In the genomic region with DNA sequence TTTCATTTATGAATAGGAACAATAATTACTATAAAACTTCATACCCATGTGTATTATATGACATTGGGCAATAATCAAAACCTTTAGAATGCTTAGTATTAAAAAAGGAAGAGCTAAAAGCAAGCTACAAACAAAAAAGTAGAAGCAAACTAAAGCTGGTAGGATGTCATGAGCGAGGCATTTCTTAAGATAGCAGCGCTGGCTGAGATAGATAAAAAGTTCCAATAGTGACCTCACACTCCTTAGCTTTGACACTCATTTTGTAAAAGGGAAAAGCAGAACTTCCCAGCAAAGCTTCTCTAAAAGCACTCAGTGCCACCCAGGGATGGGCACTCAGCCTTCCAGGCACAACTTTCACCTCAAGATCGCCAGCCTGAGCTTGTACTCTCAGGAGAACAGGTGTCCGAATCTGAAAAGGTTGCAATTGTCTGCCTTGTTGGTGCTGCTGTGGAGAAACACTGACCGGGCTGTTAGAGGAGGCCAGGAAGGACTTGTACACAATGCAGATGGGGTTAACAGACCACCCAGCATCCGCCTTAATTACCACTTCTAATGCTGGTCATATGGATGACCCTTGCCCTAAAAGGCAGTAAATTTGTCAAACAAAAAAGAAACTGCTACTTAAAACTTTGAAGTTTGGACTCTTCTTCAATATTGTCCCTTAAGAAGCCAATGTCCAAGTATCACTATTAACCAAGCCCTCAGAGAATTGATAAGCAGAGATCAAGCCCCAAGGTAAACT, we compare ENCODE assay signal across 21 mouse cellular contexts. TPM values are rescaled to one million over a fixed set of nuclear protein-coding genes. Genes with fewer than 3 reads are reported as not detected.
A peak's percentile ranks its signal among the peaks of the same experiment; 100 is the strongest.
DNase-seq lines count a peak whose midpoint lies in the region; ATAC-seq lines count a peak whose summit lies in the region.
"Had no signal": no experiment of that assay in that cellular context is flagged by ENCODE, and none has a peak within 500 bp of the region (broad histone marks: within the 10 kb centered on the region; RNA-seq: fewer than 3 reads in every experiment).

No protein-coding gene starts in this region.

- no peak overlapping the region for H3K4me3 ChIP-seq in forebrain, embryonic 14.5 days (ENCODE audit: low read depth, low read length)
- H3K4me3 ChIP-seq: embryonic facial prominence, embryonic 10.5 days; forebrain, embryonic 13.5 days; gastrocnemius, adult 2 months; heart, embryonic 13.5 days; hindbrain, embryonic 13.5 days had no signal

- no peaks in the 10 kb centered on the region for H3K27me3 ChIP-seq in forebrain, embryonic 14.5 days (replicated peaks; ENCODE audit: control insufficient read depth, insufficient read depth, low read length)
- H3K27me3 ChIP-seq: CH12.LX; forebrain, embryonic 13.5 days; heart, embryonic 13.5 days; hindbrain, embryonic 13.5 days had no signal

- intact Hi-C loops in heart, postnatal 25 days (cut with DNase I): no loop called here

- H3K9ac ChIP-seq in forebrain, embryonic 14.5 days (ENCODE audit: low read length): no peak overlapping the region
- H3K9ac ChIP-seq: forebrain, embryonic 13.5 days; heart, embryonic 13.5 days; hindbrain, embryonic 13.5 days had no signal

- no peak for ATAC-seq in forebrain, embryonic 14.5 days
- ATAC-seq in CD4-positive, CD25-positive, alpha-beta regulatory T cell, adult 4 months: no peak
- ATAC-seq: forebrain, embryonic 13.5 days; hindbrain, postnatal 0 days; intestine, embryonic 16.5 days had no signal

- no peak overlapping the region for H3K4me2 ChIP-seq in forebrain, embryonic 14.5 days (ENCODE audit: low read length)
- H3K4me2 ChIP-seq: forebrain, embryonic 13.5 days; heart, embryonic 13.5 days; hindbrain, embryonic 13.5 days had no signal

- no peaks in the 10 kb centered on the region for H3K4me1 ChIP-seq in forebrain, embryonic 14.5 days (ENCODE audit: control insufficient read depth, insufficient read depth, low read length)
- H3K4me1 ChIP-seq: forebrain, embryonic 13.5 days; hindbrain, embryonic 13.5 days had no signal

- peak; percentile 72 for DNase-seq in heart, adult 11 months
- no peak for DNase-seq in heart, postnatal 25 days (ENCODE audit: low spot score)
- DNase-seq in MEL-GATA-1-ER (ENCODE audit: extremely low read depth, low read depth): peak; percentile 85
- peak; percentile 10 for DNase-seq in hindlimb bud, embryonic 11.5 days (ENCODE audit: extremely low spot score, low read depth, low spot score)
- no peak for DNase-seq in forebrain, embryonic 14.5 days (ENCODE audit: low spot score)
- no peak for DNase-seq in thymus, postnatal 0 days (ENCODE audit: low spot score)
- DNase-seq: adrenal gland, postnatal 10 days; cerebellum, adult 11-12 months; cerebellum, adult 9-11 months; gastrocnemius, adult 2 months; gastrocnemius, postnatal 25 days; heart, postnatal 4 days had no signal

- WGBS in forebrain, embryonic 14.5 days: 65% methylated on average over 6 of the region's 6 CpGs

- H3K27ac ChIP-seq in forebrain, embryonic 14.5 days (ENCODE audit: low read depth, low read length): no peak overlapping the region
- H3K27ac ChIP-seq: embryonic facial prominence, embryonic 10.5 days; forebrain, embryonic 13.5 days; gastrocnemius, adult 2 months; heart, embryonic 13.5 days; hindbrain, embryonic 13.5 days; hindbrain, postnatal 0 days had no signal

- no peaks in the 10 kb centered on the region for H3K36me3 ChIP-seq in forebrain, embryonic 14.5 days (ENCODE audit: control insufficient read depth, insufficient read depth, low read length)

- no peaks in the 10 kb centered on the region for H3K9me3 ChIP-seq in forebrain, embryonic 14.5 days (replicated peaks; ENCODE audit: control insufficient read depth, low read length)
- H3K9me3 ChIP-seq: embryonic facial prominence, embryonic 10.5 days; forebrain, embryonic 13.5 days; heart, embryonic 13.5 days; hindbrain, embryonic 13.5 days had no signal

RNA-seq across cellular contexts. Expression of gene Fhdc1, which starts 32.7 kb away (rescaled TPM):
- under 1 TPM; 0.59 to 0.62 TPM for total RNA-seq in heart, postnatal 25 days (2021)
- 1.3 and 2.8 TPM in 2 replicates for polyA plus RNA-seq in forebrain, embryonic 14.5 days (2014; fragmentation: Nextera tagmentation; extraction: Ambion mirVana)
- under 1 TPM; 0.47 to 0.62 TPM for polyA plus RNA-seq in CD4-positive, CD25-positive, alpha-beta regulatory T cell, adult 4 months (2017; shearing (Covaris generic))
- 0.36 and 0.45 TPM in 2 replicates for polyA plus RNA-seq in thymus, postnatal 0 days (2015; fragmentation: Nextera tagmentation; extraction: Ambion mirVana)
- total RNA-seq: granulocyte monocyte progenitor cell, adult 5-6 weeks had no signal

Comparison
In these comparisons a context has a peak if more than half of its experiments do, and no peak if none do; other contexts are left out.
1. DNase-seq: peak in heart, adult 11 months (single experiment), MEL-GATA-1-ER (single experiment) and hindlimb bud, embryonic 11.5 days (single experiment); none in heart, postnatal 25 days (single experiment), forebrain, embryonic 14.5 days (single experiment) and thymus, postnatal 0 days (single experiment).